Mouse (Mus musculus) midbrain, postnatal 0 days (tissue): ENCODE measurements at regions not wholly inside any gene's neighbourhood (a gene's known extent, or its start where the extent isn't known, plus 50 kb on each side); places are given as distances from the start of the nearest gene placed in this dataset.

Experiments used
- ATAC-seq: fragments of 200-750 bp; cut with Nextera tagmentation; 2 replicates; pipeline ENCODE4 v1.8.0; 2017; ENCODE audit warnings: moderate number of reproducible peaks, mild to moderate bottlenecking, moderate TSS enrichment, moderate library complexity; ENCODE audit not compliant: low FRiP score
- DNase-seq: peaks from one replicate; pipeline ENCODE4 v3.0.0-alpha.2; 2015; ENCODE audit warnings: low spot score
- H3K27ac ChIP-seq: fragments of 300-500 bp; sonication (generic); 2 replicates; pipeline ENCODE4 v1.5.1; 2014; ENCODE audit warnings: low read depth, mild to moderate bottlenecking, low read length, mixed read lengths
- H3K27me3 ChIP-seq: fragments of 300-500 bp; sonication (generic); 2 replicates; pipeline ENCODE4 v1.6.1; 2014; ENCODE audit warnings: low read length, control low read depth, mixed read lengths; ENCODE audit not compliant: insufficient read depth
- H3K36me3 ChIP-seq: fragments of 300-500 bp; sonication (generic); 2 replicates; pipeline ENCODE4 v1.6.1; 2014; ENCODE audit warnings: low read length, control low read depth, mixed read lengths; ENCODE audit not compliant: insufficient read depth
- H3K4me1 ChIP-seq: fragments of 300-500 bp; sonication (generic); 2 replicates; pipeline ENCODE4 v1.6.1; 2014; ENCODE audit warnings: mild to moderate bottlenecking, control low read depth, antibody characterized with exemption, low read length, mixed read lengths; ENCODE audit not compliant: insufficient read depth
- H3K4me2 ChIP-seq: fragments of 300-500 bp; sonication (generic); 2 replicates; pipeline ENCODE4 v1.6.1; 2014; ENCODE audit warnings: low read depth, mild to moderate bottlenecking, low read length, mixed read lengths; ENCODE audit not compliant: poor library complexity, severe bottlenecking
- H3K4me3 ChIP-seq: fragments of 300-500 bp; sonication (generic); 2 replicates; pipeline ENCODE4 v1.5.1; 2014; ENCODE audit warnings: low read depth, mild to moderate bottlenecking, low read length, moderate library complexity
- H3K9ac ChIP-seq: fragments of 300-500 bp; sonication (generic); replicated peaks from 2 replicates; pipeline ENCODE4 v1.6.1; 2014; ENCODE audit warnings: mild to moderate bottlenecking, low read length, moderate library complexity, mixed read lengths; ENCODE audit not compliant: poor library complexity, severe bottlenecking
- H3K9me3 ChIP-seq: fragments of 300-500 bp; sonication (generic); 2 replicates; pipeline ENCODE4 v1.6.1; 2016; ENCODE audit warnings: low read length, control low read depth
- CTCF ChIP-seq: IDR thresholded peaks from 2 replicates; pipeline ENCODE4 v1.5.1; 2016; ENCODE audit warnings: antibody characterized with exemption, mild to moderate bottlenecking
- WGBS: fragments of 180-500 bp; shearing (Covaris S2); extraction: QIAGEN DNeasy Blood & Tissue Kit; methylation state at CpG from one replicate; pipeline ENCODE4 v1.1.7; 2014; 5-methylcytosine and 5-hydroxymethylcytosine counted together

DNA sequence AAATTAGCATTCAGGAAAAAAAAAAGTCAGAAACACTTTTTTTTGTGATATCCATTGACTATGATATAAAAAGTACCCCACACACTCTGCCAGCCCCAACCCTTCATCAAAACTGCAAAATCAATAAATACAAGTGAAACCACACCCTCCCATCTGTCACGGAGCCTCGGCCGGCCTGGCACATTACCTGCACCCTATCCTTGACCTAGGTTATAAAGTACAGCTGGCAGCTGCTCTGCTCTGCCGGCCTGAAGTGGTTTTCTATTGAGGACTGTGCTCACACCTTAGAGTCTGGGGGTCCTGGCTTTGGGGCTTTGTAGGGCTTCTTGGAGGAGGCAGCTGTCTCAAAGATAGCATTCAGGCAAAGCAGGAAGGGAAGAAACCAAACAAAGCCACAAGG is 120.6 kb upstream of the Arglu1 start:
- H3K27me3 ChIP-seq = no peaks in the 10 kb centered on the region

DNA sequence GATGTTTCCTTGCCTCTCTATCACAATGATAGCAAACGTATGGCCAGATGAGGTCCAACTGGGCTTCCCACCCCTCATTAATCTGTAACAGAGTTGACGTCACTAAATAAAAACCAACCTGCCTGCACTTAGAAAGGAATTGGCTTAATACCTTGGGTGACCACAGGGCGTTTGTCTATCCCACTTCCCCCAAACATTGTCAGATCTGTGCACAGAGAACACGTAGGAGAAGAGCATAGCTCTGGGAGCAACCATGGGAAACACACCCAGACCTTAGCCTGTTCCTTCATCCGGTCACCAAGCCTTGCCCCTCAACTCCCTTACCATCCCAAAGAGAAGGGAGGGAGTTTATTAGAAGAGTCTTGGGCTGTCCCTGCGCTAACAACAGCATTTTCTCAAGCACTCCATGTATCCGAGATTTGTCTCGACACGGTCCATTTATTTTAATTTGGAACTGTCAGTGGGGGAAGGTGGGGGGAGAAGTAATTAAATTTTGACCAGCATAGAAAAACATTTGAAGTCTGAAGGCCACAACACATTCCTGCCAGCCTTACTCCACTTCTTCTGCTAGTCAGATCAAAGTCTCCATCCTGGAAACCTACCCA is 119.6 kb upstream of the Arglu1 start:
- Histone ChIP-seq H3K36me3 (no peaks in the 10 kb centered on the region), H3K27me3 (no peaks in the 10 kb centered on the region), H3K4me3 (no peak overlapping the region), H3K4me1 (no peaks in the 10 kb centered on the region), H3K9ac (no peak overlapping the region), H3K27ac (no peak overlapping the region), H3K4me2 (no peak overlapping the region), H3K9me3 (no peaks in the 10 kb centered on the region)
- ATAC-seq (no peak), DNase-seq (no peak)
- TF ChIP-seq CTCF = no peak
- WGBS = 61% methylated on average over 9 of the region's 9 CpGs

More for the DNA sequence above, 120.6 kb upstream of the Arglu1 start:
- no peak overlapping the region for H3K27ac ChIP-seq
- DNase-seq = no peak
- no peak for ATAC-seq
- H3K9ac ChIP-seq = no peak overlapping the region
- H3K4me3 ChIP-seq = no peak overlapping the region
- H3K4me1 ChIP-seq = no peaks in the 10 kb centered on the region
- H3K4me2 ChIP-seq = no peak overlapping the region
- WGBS = 80% methylated on average over 4 of the region's 4 CpGs
- no peaks in the 10 kb centered on the region for H3K9me3 ChIP-seq
- TF ChIP-seq CTCF = no peak
- no peaks in the 10 kb centered on the region for H3K36me3 ChIP-seq

DNA sequence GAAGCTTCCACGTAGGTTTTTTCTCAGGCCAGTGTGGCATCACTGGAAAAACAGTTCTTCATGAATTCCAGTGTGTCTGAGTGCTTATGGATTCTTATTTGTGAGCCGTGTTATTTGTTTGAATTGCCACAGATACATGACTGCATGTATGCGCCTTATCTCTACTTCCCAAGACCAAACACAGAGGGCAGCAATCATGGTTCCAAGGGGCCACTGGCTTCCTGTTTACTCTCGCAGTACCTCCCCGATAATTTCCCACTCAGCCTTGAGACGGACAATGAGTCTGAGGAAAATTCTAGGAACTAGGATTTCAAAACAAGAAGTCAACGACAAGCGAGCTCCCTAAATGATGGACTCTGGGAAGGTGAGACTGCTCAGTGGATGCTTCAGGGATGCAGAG is 119.0 kb upstream of the Arglu1 start:
- DNase-seq (no peak), ATAC-seq (no peak)
- TF ChIP-seq CTCF = no peak
- 92% methylated on average over 8 of the region's 8 CpGs for WGBS
- Histone ChIP-seq H3K4me2 (no peak overlapping the region), H3K27ac (no peak overlapping the region), H3K9me3 (no peaks in the 10 kb centered on the region), H3K36me3 (no peaks in the 10 kb centered on the region), H3K4me1 (no peaks in the 10 kb centered on the region), H3K4me3 (no peak overlapping the region), H3K9ac (no peak overlapping the region), H3K27me3 (no peaks in the 10 kb centered on the region)

DNA sequence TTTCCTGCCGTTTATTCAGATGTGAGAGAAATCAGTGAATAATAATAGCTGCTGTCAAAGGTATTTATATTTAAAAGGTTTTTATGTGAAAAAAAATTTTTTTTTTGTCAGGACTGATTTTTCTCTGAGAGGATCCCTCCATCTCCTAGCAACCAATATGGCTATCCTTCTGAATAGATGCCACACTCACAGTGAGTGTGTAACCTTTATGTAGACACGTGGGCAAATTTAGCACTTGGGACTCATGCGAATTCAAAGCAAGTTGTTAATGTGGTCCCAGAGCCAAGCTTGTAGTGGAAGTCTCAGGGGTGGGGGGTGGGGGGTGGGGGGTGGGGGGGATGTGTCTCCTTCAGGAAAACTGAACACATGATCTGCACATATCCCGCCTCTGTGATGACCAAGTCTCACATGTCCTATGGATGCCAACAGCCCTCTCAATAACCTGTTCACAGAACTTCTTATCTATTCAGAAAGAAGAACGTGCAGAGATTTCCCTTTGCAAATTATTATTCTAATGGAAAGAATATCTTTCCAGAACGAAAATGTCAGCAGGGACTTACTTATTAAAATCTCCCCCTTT is 112.5 kb upstream of the Arglu1 start:
- H3K4me3 ChIP-seq = no peak overlapping the region
- TF ChIP-seq CTCF = no peak
- H3K4me2 ChIP-seq = no peak overlapping the region
- H3K4me1 ChIP-seq = peaks cover 3% of the 10 kb centered on the region; the same call in 1 of the 2 replicates
- ATAC-seq (peak; percentile 83), DNase-seq (peak; percentile 47)
- WGBS = 49% methylated on average over 6 of the region's 6 CpGs
- H3K27me3 ChIP-seq = no peaks in the 10 kb centered on the region
- H3K27ac ChIP-seq = no peak overlapping the region
- no peak overlapping the region for H3K9ac ChIP-seq
- no peaks in the 10 kb centered on the region for H3K36me3 ChIP-seq
- no peaks in the 10 kb centered on the region for H3K9me3 ChIP-seq

DNA sequence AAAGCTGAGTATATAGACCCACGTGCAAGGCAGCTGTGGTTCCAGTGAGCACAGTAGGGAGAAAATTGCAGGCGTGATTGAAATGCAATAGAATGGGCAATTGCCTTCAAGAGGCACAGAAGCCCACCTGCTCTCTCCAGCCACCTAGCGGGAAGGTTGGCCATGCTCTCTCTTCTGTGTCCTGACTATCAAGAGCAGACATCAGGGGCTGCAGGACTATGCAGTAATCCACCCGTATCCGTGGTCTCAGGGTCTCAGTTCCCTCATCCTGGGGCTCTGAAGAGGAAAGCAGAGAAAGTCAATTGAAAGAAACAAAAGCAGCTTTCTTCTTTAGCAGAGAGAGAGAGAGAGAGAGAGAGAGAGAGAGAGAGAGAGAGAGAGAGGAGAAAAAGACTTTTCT is 112.0 kb upstream of the Arglu1 start:
- WGBS = 29% methylated on average over 5 of the region's 5 CpGs
- H3K4me1 ChIP-seq = peaks cover 3% of the 10 kb centered on the region; the same call in 1 of the 2 replicates
- DNase-seq = peak; percentile 6
- H3K27ac ChIP-seq = 0 out of 2 replicates have a peak overlapping the region, but pooled peaks have one; percentile 8
- no peaks in the 10 kb centered on the region for H3K36me3 ChIP-seq
- no peaks in the 10 kb centered on the region for H3K27me3 ChIP-seq
- no peak overlapping the region for H3K9ac ChIP-seq
- TF ChIP-seq CTCF = peak; percentile 48
- ATAC-seq = peak; percentile 62; the same call in 1 of the 2 replicates
- H3K4me2 ChIP-seq = no peak overlapping the region; the same call in 1 of the 2 replicates
- no peak overlapping the region for H3K4me3 ChIP-seq
- no peaks in the 10 kb centered on the region for H3K9me3 ChIP-seq

DNA sequence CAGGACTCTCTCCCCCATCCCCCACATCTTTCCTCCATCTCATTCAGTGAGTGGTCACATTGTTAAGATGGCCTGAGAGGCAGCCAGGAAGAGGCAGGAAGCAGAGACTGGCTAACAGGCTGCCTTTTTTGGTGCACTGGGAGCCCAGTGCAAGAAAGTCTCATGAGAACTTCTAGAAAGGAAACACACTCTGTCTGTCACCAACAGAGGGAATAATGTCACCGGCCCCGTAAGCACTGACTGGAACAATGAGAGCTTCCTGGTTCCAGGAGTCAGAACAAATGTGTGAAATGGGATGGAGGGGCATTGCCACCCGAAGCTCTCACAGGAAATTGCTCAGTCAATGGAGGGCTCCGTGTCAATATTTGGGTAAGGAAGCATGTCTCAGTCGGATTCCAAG is 111.3 kb upstream of the Arglu1 start:
- TF ChIP-seq CTCF = no peak
- no peaks in the 10 kb centered on the region for H3K27me3 ChIP-seq
- WGBS = 68% methylated on average over 5 of the region's 5 CpGs
- no peaks in the 10 kb centered on the region for H3K9me3 ChIP-seq
- no peak overlapping the region for H3K4me3 ChIP-seq
- no peaks in the 10 kb centered on the region for H3K36me3 ChIP-seq
- no peak overlapping the region for H3K9ac ChIP-seq
- ATAC-seq = no peak
- no peak overlapping the region for H3K4me2 ChIP-seq
- no peak for DNase-seq
- H3K4me1 ChIP-seq = peaks cover 3% of the 10 kb centered on the region; the same call in 1 of the 2 replicates
- no peak overlapping the region for H3K27ac ChIP-seq
